Mouse (Mus musculus) cortical plate, adult 2 months (tissue): ENCODE results near the gene Usp33.

Experiments used
- CTCF ChIP-seq: fragments of 200-500 bp; IDR thresholded peaks from 2 replicates; pipeline ENCODE4 v1.5.1; 2011; ENCODE audit warnings: mild to moderate bottlenecking, control low read depth, low read length; ENCODE audit not compliant: insufficient read depth; ENCODE audit errors: extremely low read depth
- POLR2A ChIP-seq: fragments of 200-500 bp; IDR thresholded peaks from 2 replicates; pipeline ENCODE4 v1.6.1; 2011; ENCODE audit warnings: mild to moderate bottlenecking, low read length, control low read depth; ENCODE audit not compliant: insufficient read depth; ENCODE audit errors: extremely low read depth

DNA sequence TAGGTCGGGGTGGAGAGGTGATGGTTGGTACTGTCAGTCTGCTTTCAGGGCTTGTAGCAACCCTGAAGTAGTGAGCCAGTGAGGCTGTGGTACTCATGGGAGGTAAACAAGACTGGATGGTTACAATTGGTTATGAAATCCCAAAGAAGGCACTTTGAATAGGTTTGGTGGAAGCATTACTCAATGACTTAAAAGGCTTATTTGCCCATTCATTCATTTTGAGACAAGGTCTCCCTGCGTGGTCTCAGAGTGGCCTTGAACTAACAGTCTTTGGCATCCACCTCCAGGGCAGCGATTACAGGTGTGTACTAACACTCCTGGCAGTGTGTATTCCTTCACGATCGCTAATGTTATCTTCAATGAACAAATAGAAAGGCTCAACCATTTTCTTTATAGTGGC is 4.7 kb downstream of the Usp33 start:
- TF ChIP-seq POLR2A (no peak), CTCF (no peak)
